Mouse (Mus musculus) cerebellum, postnatal 25 days (tissue): ENCODE measurements at regions not wholly inside any gene's neighbourhood (a gene's known extent, or its start where the extent isn't known, plus 50 kb on each side); places are given as distances from the start of the nearest gene placed in this dataset.

Source experiments
- DNase-seq, 2 experiments: peaks; one replicate each; pipeline ENCODE4 v3.0.0; 2021; ENCODE audit warnings: mixed read lengths in 2 of 2

DNA sequence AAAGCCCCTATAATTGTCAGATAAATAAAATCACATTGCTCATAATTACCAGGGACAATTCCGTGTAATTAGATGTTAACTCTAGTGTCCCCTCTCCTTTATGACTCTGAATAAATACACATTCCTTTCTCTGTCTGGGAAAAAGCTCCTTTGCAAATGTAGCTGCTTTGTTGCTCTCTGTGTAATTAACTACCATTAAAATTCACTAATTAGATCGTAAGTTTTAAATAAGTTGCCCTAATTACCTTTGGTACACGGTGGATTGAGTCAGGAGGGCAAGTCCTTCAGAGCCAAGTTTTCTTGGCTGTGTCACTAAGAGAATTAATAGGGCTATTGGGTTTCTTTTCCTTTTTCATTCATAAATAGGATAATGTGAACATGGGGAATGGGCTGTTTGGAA, 834.7 kb downstream of the Tlr4 start:
- DNase-seq, result no peak

DNA sequence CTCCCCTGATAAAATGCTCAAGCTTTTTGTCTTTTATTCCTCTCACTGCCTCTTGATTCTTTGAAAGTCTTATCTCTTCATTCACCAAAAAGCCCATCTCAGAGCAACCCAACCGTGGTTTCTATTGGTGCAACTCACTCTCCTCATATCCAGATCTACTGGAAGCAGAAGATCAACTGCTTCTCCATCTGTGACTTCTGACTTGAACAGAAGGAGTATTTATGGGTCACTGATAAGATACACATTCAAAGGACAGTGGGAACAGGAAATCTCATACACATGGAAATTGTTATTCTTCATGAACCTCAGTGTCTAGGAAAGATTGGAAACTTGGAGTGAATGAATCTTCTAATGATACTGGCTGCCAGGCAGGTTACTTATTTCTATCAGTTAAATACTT, 846.6 kb downstream of the Tlr4 start:
- DNase-seq, result peak in 1 of 2 experiments; percentile 11

DNA sequence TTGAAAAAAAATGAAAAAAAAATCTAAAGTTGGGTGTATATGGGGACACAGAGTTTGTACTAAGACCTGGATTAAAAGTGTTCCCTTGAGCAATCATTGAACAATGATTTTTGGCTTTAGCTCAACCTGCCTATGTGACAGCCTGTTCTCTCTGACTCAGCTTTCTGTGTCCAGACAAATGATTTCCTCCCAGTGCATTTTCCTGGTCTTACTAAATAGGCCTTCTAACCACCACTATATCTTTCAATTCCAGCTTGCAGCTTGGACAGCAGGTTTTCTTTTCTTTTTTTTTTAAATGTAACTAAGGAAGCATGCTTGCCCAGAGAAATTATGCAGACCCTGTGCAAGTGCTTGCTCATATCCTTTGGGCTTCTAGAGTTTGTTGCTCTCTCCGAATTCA, 850.2 kb downstream of the Tlr4 start:
- DNase-seq, result peak in 1 of 2 experiments; percentile 13

DNA sequence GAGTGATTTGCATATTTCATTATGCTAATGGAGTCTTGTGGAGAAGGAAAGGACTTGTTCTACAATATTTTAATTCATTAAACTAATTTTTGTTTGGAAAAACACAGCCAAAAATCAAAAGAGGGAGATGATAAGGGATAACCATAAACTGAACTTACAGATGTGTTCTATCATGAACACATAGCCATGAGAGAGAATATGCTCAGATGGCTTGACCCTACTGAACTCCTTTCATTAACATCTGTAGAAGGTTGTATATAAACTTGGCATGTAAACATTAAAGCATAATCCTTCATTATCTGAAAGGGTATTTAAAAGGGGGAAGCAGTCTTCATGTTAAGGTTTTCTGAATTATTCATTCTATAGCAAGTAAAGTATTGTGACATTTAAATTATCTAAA, 871.1 kb downstream of the Tlr4 start:
- no peak for DNase-seq
